Mouse (Mus musculus) embryonic facial prominence, embryonic 14.5 days (tissue): ENCODE data around the gene Arl6ip1. TPM values are rescaled to one million over a fixed set of nuclear protein-coding genes. Genes with fewer than 3 reads are reported as not detected.

Source experiments
- ATAC-seq: fragments of 200-750 bp; cut with Nextera tagmentation; 2 replicates; pipeline ENCODE4 v1.8.0; 2017; ENCODE audit warnings: low read depth, moderate number of reproducible peaks, moderate TSS enrichment
- DNase-seq: peaks from one replicate; pipeline ENCODE4 v3.0.0-alpha.2; 2015; ENCODE audit warnings: low spot score
- H3K27ac ChIP-seq: fragments of 300-500 bp; sonication (generic); replicated peaks from 2 replicates; pipeline ENCODE4 v1.5.1; 2014; ENCODE audit warnings: low read depth, mild to moderate bottlenecking, low read length, moderate library complexity
- H3K27me3 ChIP-seq: fragments of 300-500 bp; sonication (generic); replicated peaks from 2 replicates; pipeline ENCODE4 v1.6.1; 2014; ENCODE audit warnings: low read length; ENCODE audit not compliant: control insufficient read depth, insufficient read depth
- H3K36me3 ChIP-seq: fragments of 300-500 bp; sonication (generic); 2 replicates; pipeline ENCODE4 v1.6.1; 2014; ENCODE audit warnings: low read length, mixed read lengths; ENCODE audit not compliant: control insufficient read depth, insufficient read depth
- H3K4me1 ChIP-seq: fragments of 300-500 bp; sonication (generic); 2 replicates; pipeline ENCODE4 v1.6.1; 2014; ENCODE audit warnings: antibody characterized with exemption, low read length; ENCODE audit not compliant: control insufficient read depth, insufficient read depth
- H3K4me2 ChIP-seq: fragments of 300-500 bp; sonication (generic); 2 replicates; pipeline ENCODE4 v1.6.1; 2014; ENCODE audit warnings: low read depth, mild to moderate bottlenecking, low read length, moderate library complexity, mixed read lengths
- H3K4me3 ChIP-seq: fragments of 300-500 bp; sonication (generic); 2 replicates; pipeline ENCODE4 v1.5.1; 2014; ENCODE audit warnings: low read depth, mild to moderate bottlenecking, low read length
- H3K9ac ChIP-seq: fragments of 300-500 bp; sonication (generic); 2 replicates; pipeline ENCODE4 v1.6.1; 2014; ENCODE audit warnings: low read depth, mild to moderate bottlenecking, low read length, moderate library complexity, mixed read lengths
- H3K9me3 ChIP-seq: fragments of 300-500 bp; sonication (generic); 2 replicates; pipeline ENCODE4 v1.6.1; 2016; ENCODE audit warnings: low read length; ENCODE audit not compliant: control insufficient read depth
- WGBS: fragments of 180-500 bp; shearing (Covaris S2); extraction: QIAGEN DNeasy Blood & Tissue Kit; methylation state at CpG from one replicate; pipeline ENCODE4 v1.1.7; 2014; 5-methylcytosine and 5-hydroxymethylcytosine counted together
- polyA plus RNA-seq: library from polyadenylated mRNA; unstranded; fragments of >200 nt; fragmentation: Nextera tagmentation; extraction: Ambion mirVana; gene quantifications from 2 replicates; pipeline ENCODE4 v1.2.1, GENCODE M21; 2014

The Arl6ip1 gene
- polyA plus RNA-seq, 1 experiment from 2014 or later: 267 TPM

GRCm38 (mm10) chr7:118119946-118120345 is 9.5 kb downstream of the Arl6ip1 start:
- no peak for DNase-seq
- no peaks in the 10 kb centered on the region for H3K4me1 ChIP-seq
- ATAC-seq: no peak
- no peak overlapping the region for H3K27ac ChIP-seq
- no peak overlapping the region for H3K4me2 ChIP-seq
- H3K4me3 ChIP-seq: no peak overlapping the region
- peaks cover 70% of the 10 kb centered on the region for H3K36me3 ChIP-seq
- no peaks in the 10 kb centered on the region for H3K27me3 ChIP-seq
- WGBS: 86% methylated on average over 5 of the region's 5 CpGs
- no peak overlapping the region for H3K9ac ChIP-seq
- no peaks in the 10 kb centered on the region for H3K9me3 ChIP-seq

GRCm38 (mm10) chr7:118119142-118119541 is 10.3 kb downstream of the Arl6ip1 start:
- no peak overlapping the region for H3K4me3 ChIP-seq
- H3K9ac ChIP-seq: no peak overlapping the region
- DNase-seq (no peak), ATAC-seq (no peak)
- H3K4me2 ChIP-seq: no peak overlapping the region
- 64% methylated on average over 2 of the region's 2 CpGs for WGBS
- H3K27ac ChIP-seq: no peak overlapping the region
- H3K4me1 ChIP-seq: peaks cover 8% of the 10 kb centered on the region; the same call in 1 of the 2 replicates
- H3K27me3 ChIP-seq: no peaks in the 10 kb centered on the region
- no peaks in the 10 kb centered on the region for H3K9me3 ChIP-seq
- H3K36me3 ChIP-seq: peaks cover 73% of the 10 kb centered on the region

GRCm38 (mm10) chr7:118118426-118118825 is 11.0 kb downstream of the Arl6ip1 start:
- no peak overlapping the region for H3K9ac ChIP-seq
- DNase-seq (no peak), ATAC-seq (no peak)
- no peak overlapping the region for H3K27ac ChIP-seq
- H3K4me2 ChIP-seq: no peak overlapping the region
- no peak overlapping the region for H3K4me3 ChIP-seq
- WGBS: 75% methylated on average over 3 of the region's 3 CpGs
- H3K36me3 ChIP-seq: peaks cover 72% of the 10 kb centered on the region
- no peaks in the 10 kb centered on the region for H3K27me3 ChIP-seq
- H3K4me1 ChIP-seq: peaks cover 14% of the 10 kb centered on the region
- H3K9me3 ChIP-seq: no peaks in the 10 kb centered on the region

GRCm38 (mm10) chr7:118117539-118118210 is 11.8 kb downstream of the Arl6ip1 start:
- Histone ChIP-seq H3K9me3 (no peaks in the 10 kb centered on the region), H3K36me3 (peaks cover 72% of the 10 kb centered on the region), H3K4me3 (no peak overlapping the region), H3K4me1 (peaks cover 22% of the 10 kb centered on the region), H3K27ac (no peak overlapping the region; the same call in 1 of the 2 replicates), H3K4me2 (no peak overlapping the region), H3K9ac (no peak overlapping the region), H3K27me3 (no peaks in the 10 kb centered on the region)
- ATAC-seq (no peak), DNase-seq (no peak)
- 48% methylated on average over 4 of the region's 4 CpGs for WGBS

GRCm38 (mm10) chr7:118116787-118117538 is 12.5 kb downstream of the Arl6ip1 start:
- no peaks in the 10 kb centered on the region for H3K9me3 ChIP-seq
- peaks cover 72% of the 10 kb centered on the region for H3K36me3 ChIP-seq
- H3K4me1 ChIP-seq: peaks cover 23% of the 10 kb centered on the region
- DNase-seq (no peak), ATAC-seq (peak; percentile 1; the same call in 1 of the 2 replicates)
- peak overlapping the region; percentile 93 for H3K4me3 ChIP-seq
- peak overlapping the region; percentile 94 for H3K4me2 ChIP-seq
- no peak overlapping the region; the same call in 1 of the 2 replicates for H3K27ac ChIP-seq
- WGBS: 23% methylated on average over 8 of the region's 8 CpGs
- no peaks in the 10 kb centered on the region for H3K27me3 ChIP-seq
- H3K9ac ChIP-seq: peak overlapping the region; percentile 60; the same call in 1 of the 2 replicates

- WGBS: 0% methylated on average over 40 of the region's 40 CpGs
- no peaks in the 10 kb centered on the region for H3K27me3 ChIP-seq
- H3K9ac ChIP-seq: peak within 1 kb of the TSS; percentile 100
- peak within 1 kb of the TSS; percentile 94 for H3K4me2 ChIP-seq
- peak within 1 kb of the TSS; percentile 93 for H3K4me3 ChIP-seq
- DNase-seq (peak; percentile 99), ATAC-seq (peak; percentile 76)
- no peaks in the 10 kb centered on the region for H3K9me3 ChIP-seq
- H3K4me1 ChIP-seq: peaks cover 29% of the 10 kb centered on the region
- peaks cover 72% of the 10 kb centered on the region for H3K36me3 ChIP-seq
- H3K27ac ChIP-seq: peak within 1 kb of the TSS; percentile 94
These were observed 13.4 kb downstream of the Arl6ip1 start, which contains the start of gene Rps15a for GRCm38 (mm10) chr7:118115877-118116568. Rps15a (minus strand) TSS chr7:118116188.

GRCm38 (mm10) chr7:118115533-118115876 is 14.0 kb downstream of the Arl6ip1 start:
- Histone ChIP-seq H3K4me2 (peak overlapping the region; percentile 94), H3K36me3 (peaks cover 72% of the 10 kb centered on the region), H3K27ac (peak overlapping the region; percentile 94), H3K27me3 (no peaks in the 10 kb centered on the region), H3K4me1 (peaks cover 29% of the 10 kb centered on the region), H3K9ac (peak overlapping the region; percentile 100), H3K4me3 (peak overlapping the region; percentile 93), H3K9me3 (no peaks in the 10 kb centered on the region)
- under 1% methylated on average over 20 of the region's 20 CpGs for WGBS
- DNase-seq (no peak), ATAC-seq (peak; percentile 51)

- H3K27me3 ChIP-seq: no peaks in the 10 kb centered on the region
- WGBS: 63% methylated on average over 5 of the region's 5 CpGs
- peaks cover 29% of the 10 kb centered on the region for H3K4me1 ChIP-seq
- peak overlapping the region; percentile 94 for H3K4me2 ChIP-seq
- H3K9me3 ChIP-seq: no peaks in the 10 kb centered on the region
- H3K9ac ChIP-seq: peak overlapping the region; percentile 100
- DNase-seq: no peak
- peak overlapping the region; percentile 93 for H3K4me3 ChIP-seq
- ATAC-seq: no peak
- H3K27ac ChIP-seq: no peak overlapping the region
- peaks cover 72% of the 10 kb centered on the region for H3K36me3 ChIP-seq
These were observed 15.7 kb downstream of the Arl6ip1 start for GRCm38 (mm10) chr7:118113541-118114297.
